Mouse (Mus musculus) G1E (cell line): ENCODE measurements at regions not wholly inside any gene's neighbourhood (a gene's known extent, or its start where the extent isn't known, plus 50 kb on each side); places are given as distances from the start of the nearest gene placed in this dataset.

Experiments used
- ATAC-seq: 2 replicates; pipeline ENCODE4 v1.8.0; 2016; ENCODE audit warnings: mild to moderate bottlenecking; ENCODE audit not compliant: insufficient number of reproducible peaks, poor library complexity, low FRiP score, severe bottlenecking; ENCODE audit errors: extremely low read depth
- DNase-seq: peaks from one replicate; pipeline ENCODE4 v3.0.0; 2012; ENCODE audit warnings: low spot score
- H3K27me3 ChIP-seq: 2 replicates; pipeline ENCODE4 v1.6.1; 2012; ENCODE audit warnings: mild to moderate bottlenecking, low read length, inconsistent platforms; ENCODE audit not compliant: insufficient read depth
- H3K36me3 ChIP-seq: replicated peaks from 2 replicates; pipeline ENCODE3; 2012; ENCODE audit warnings: mild to moderate bottlenecking, inconsistent platforms
- H3K4me1 ChIP-seq: 2 replicates; pipeline ENCODE4 v1.6.1; 2012; ENCODE audit warnings: low read depth, low read length, inconsistent platforms, mixed read lengths; ENCODE audit not compliant: insufficient read depth
- H3K4me3 ChIP-seq: 2 replicates; pipeline ENCODE4 v1.5.1; 2012; ENCODE audit warnings: low read depth, mild to moderate bottlenecking, inconsistent platforms, low read length, moderate library complexity, mixed read lengths
- H3K9me3 ChIP-seq: replicated peaks from 2 replicates; pipeline ENCODE4 v1.6.1; 2012; ENCODE audit warnings: inconsistent platforms
- CTCF ChIP-seq: IDR thresholded peaks from 2 replicates; pipeline ENCODE4 v1.5.1; 2012; ENCODE audit warnings: low read depth, low read length, inconsistent platforms, mixed read lengths
- GATA1 ChIP-seq: IDR thresholded peaks from 2 replicates; pipeline ENCODE4 v1.6.1; 2012; ENCODE audit warnings: borderline replicate concordance, low read length, inconsistent platforms, mixed read lengths
- GATA2 ChIP-seq: IDR thresholded peaks from 2 replicates; pipeline ENCODE4 v1.6.1; 2012; ENCODE audit warnings: low read depth, low read length, inconsistent platforms, borderline replicate concordance
- POLR2AphosphoS5 ChIP-seq: IDR thresholded peaks from 2 replicates; pipeline ENCODE4 v1.6.1; 2012; ENCODE audit warnings: low read depth, low read length, inconsistent platforms; ENCODE audit not compliant: insufficient replicate concordance
- TAL1 ChIP-seq: conservative IDR thresholded peaks from 2 replicates; pipeline ENCODE4 v1.6.1; 2012; ENCODE audit warnings: low read depth, low read length, inconsistent platforms, mixed read lengths

DNA sequence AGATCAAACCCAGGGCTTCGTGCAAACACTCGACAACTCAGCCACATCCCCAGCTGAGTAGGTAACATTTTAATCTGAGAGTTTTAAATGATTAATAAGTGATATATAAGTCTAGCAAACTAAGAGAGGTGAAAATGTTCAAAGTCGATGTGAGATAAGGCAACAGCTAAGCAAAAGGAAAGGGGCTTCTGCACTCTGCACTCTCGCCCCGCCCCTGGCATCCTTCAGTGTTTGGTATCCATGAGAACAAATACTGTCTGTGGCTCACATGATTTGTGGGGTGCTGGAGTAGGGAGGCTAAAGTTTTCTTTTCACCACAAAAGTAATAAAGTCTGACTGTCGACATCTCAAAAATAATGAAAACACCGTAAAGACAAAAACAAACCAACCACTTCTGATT lies 284.2 kb upstream of the Klf3 start:
- no peak for ATAC-seq
- Histone ChIP-seq H3K36me3 (no peaks in the 10 kb centered on the region), H3K27me3 (no peaks in the 10 kb centered on the region), H3K4me3 (no peak overlapping the region), H3K9me3 (no peaks in the 10 kb centered on the region), H3K4me1 (peaks cover 9% of the 10 kb centered on the region; the same call in 1 of the 2 replicates)
- TF ChIP-seq CTCF (no peak), POLR2AphosphoS5 (no peak), GATA1 (no peak), GATA2 (no peak)
- no peak for DNase-seq

DNA sequence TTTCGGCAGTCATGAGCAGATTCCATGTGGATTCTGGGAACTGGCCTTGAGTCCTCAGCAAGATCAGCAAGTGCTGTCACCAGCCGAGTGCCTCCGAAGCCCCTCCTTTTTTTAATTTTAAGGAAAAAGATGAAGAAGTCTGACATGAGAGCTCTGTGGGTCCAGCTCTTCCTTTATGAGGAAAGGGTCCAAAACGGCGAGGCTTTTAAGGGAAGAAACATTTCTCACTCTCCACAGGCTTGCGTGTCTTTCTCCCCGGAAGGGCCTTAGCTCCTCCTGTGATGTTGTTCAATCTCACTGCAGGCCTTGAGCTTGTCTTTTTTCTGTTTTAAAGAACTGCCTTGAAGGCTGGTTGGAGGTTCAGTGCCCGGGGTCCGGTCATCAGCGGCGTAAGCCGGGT lies 283.5 kb upstream of the Klf3 start:
- Histone ChIP-seq H3K27me3 (no peaks in the 10 kb centered on the region), H3K9me3 (no peaks in the 10 kb centered on the region), H3K36me3 (no peaks in the 10 kb centered on the region), H3K4me1 (peaks cover 9% of the 10 kb centered on the region; the same call in 1 of the 2 replicates), H3K4me3 (no peak overlapping the region)
- ATAC-seq = no peak
- no peak for DNase-seq
- TF ChIP-seq TAL1 (no peak), CTCF (no peak), GATA2 (no peak), GATA1 (no peak), POLR2AphosphoS5 (no peak)

DNA sequence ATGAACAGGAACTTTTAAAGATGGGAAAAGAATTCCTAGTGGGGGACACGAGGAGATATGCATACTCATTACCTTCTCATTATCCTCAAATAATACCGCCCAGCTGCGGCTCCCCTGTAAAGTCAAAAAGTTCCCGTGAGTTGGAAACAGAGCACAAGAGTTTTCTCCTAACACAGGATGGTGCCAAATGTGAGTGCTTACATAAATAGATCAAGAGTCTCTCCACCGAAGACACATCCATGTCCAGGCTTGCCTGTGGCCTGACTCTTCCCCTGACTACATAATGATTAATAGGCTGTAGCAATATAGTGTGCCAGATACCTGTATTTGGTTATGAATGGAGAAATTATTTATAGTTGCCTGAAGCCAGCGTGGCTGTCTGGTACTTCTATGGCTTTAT lies 281.8 kb upstream of the Klf3 start:
- Histone ChIP-seq H3K4me3 (no peak overlapping the region), H3K4me1 (peaks cover 11% of the 10 kb centered on the region; the same call in 1 of the 2 replicates), H3K36me3 (no peaks in the 10 kb centered on the region), H3K27me3 (no peaks in the 10 kb centered on the region), H3K9me3 (no peaks in the 10 kb centered on the region)
- no peak for TF ChIP-seq GATA2
- no peak for TF ChIP-seq GATA1
- no peak for TF ChIP-seq POLR2AphosphoS5
- no peak for TF ChIP-seq CTCF
- no peak for TF ChIP-seq TAL1
- DNase-seq = no peak
- ATAC-seq = no peak

DNA sequence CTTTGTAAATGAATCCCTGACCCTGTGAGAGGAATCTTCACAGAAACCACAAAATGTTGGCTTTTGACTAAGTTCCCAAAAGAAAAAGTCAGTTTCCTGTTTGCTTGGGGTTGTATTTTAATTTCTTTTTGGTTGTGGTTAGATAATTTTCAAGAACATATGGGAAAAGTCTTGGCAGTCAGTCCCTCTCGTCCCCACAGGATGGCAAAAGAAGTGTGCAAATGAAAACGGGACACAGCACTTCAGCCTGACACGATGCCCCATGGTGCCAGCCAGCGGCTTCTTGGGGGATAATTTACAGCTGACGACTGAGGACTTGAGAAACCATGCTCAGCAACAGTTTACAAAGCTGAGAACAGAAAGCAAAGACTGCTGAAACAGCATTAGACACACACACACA lies 281.2 kb upstream of the Klf3 start:
- no peak for ATAC-seq
- Histone ChIP-seq H3K4me1 (peaks cover 11% of the 10 kb centered on the region; the same call in 1 of the 2 replicates), H3K4me3 (no peak overlapping the region), H3K36me3 (no peaks in the 10 kb centered on the region), H3K9me3 (no peaks in the 10 kb centered on the region), H3K27me3 (no peaks in the 10 kb centered on the region)
- no peak for DNase-seq
- TF ChIP-seq POLR2AphosphoS5 (no peak), TAL1 (no peak), CTCF (no peak), GATA1 (no peak), GATA2 (no peak)

GRCm38 (mm10) chr5:64526521-64526920 lies 276.7 kb upstream of the Klf3 start:
- no peaks in the 10 kb centered on the region for H3K36me3 ChIP-seq
- H3K4me1 ChIP-seq = peaks cover 9% of the 10 kb centered on the region; the same call in 1 of the 2 replicates
- ATAC-seq (no peak), DNase-seq (no peak)
- no peaks in the 10 kb centered on the region for H3K27me3 ChIP-seq
- TF ChIP-seq POLR2AphosphoS5 (no peak), GATA1 (no peak), TAL1 (no peak), CTCF (no peak), GATA2 (no peak)
- no peaks in the 10 kb centered on the region for H3K9me3 ChIP-seq
- no peak overlapping the region for H3K4me3 ChIP-seq

DNA sequence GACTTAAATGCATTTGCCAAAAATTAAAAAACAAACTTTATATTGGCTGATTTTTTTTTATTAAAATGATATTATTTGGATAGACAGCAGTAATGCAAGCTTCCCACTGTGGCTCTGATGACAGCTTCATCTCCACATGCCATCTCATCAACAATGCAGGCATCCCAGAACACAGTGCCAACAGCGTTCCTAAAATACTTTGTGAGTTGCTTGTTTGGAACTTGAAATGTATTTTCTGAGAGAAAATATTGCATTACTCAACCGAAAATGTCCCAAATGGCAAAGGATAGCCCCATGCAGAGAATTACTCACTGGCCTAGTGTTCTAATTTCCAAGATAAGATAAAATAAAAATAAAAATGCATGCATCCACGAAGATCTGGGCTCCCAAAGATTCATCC lies 275.2 kb upstream of the Klf3 start:
- DNase-seq (no peak), ATAC-seq (no peak)
- Histone ChIP-seq H3K36me3 (no peaks in the 10 kb centered on the region), H3K9me3 (no peaks in the 10 kb centered on the region), H3K4me3 (no peak overlapping the region), H3K4me1 (peaks cover 9% of the 10 kb centered on the region; the same call in 1 of the 2 replicates), H3K27me3 (no peaks in the 10 kb centered on the region)
- TF ChIP-seq TAL1 (no peak), GATA2 (no peak), POLR2AphosphoS5 (no peak)

GRCm38 (mm10) chr5:64534371-64534770 lies 268.8 kb upstream of the Klf3 start:
- Histone ChIP-seq H3K4me1 (peaks cover 8% of the 10 kb centered on the region), H3K27me3 (no peaks in the 10 kb centered on the region), H3K4me3 (no peak overlapping the region), H3K9me3 (no peaks in the 10 kb centered on the region), H3K36me3 (no peaks in the 10 kb centered on the region)
- DNase-seq (no peak), ATAC-seq (no peak)
- no peak for TF ChIP-seq GATA1
- TF ChIP-seq CTCF = no peak
- TF ChIP-seq GATA2 = no peak
- TF ChIP-seq POLR2AphosphoS5 = no peak
- no peak for TF ChIP-seq TAL1
